Mouse (Mus musculus) hindbrain, embryonic 16.5 days (tissue): ENCODE results near the gene Armc8. TPM values are rescaled to one million over a fixed set of nuclear protein-coding genes. Genes with fewer than 3 reads are reported as not detected.

Source experiments
- ATAC-seq: fragments of 200-750 bp; cut with Nextera tagmentation; 2 replicates; pipeline ENCODE4 v1.8.0; 2017; ENCODE audit warnings: moderate TSS enrichment, moderate library complexity
- H3K27ac ChIP-seq: fragments of 300-500 bp; sonication (generic); 2 replicates; pipeline ENCODE4 v1.5.1; 2014; ENCODE audit warnings: low read depth, mild to moderate bottlenecking, control low read depth, low read length, moderate library complexity
- H3K27me3 ChIP-seq: fragments of 300-500 bp; sonication (generic); replicated peaks from 2 replicates; pipeline ENCODE4 v1.6.1; 2014; ENCODE audit warnings: low read length; ENCODE audit not compliant: control insufficient read depth, insufficient read depth
- H3K36me3 ChIP-seq: fragments of 300-500 bp; sonication (generic); 2 replicates; pipeline ENCODE4 v1.6.1; 2014; ENCODE audit warnings: mild to moderate bottlenecking, low read length, moderate library complexity, mixed read lengths; ENCODE audit not compliant: control insufficient read depth, insufficient read depth
- H3K4me1 ChIP-seq: fragments of 300-500 bp; sonication (generic); 2 replicates; pipeline ENCODE4 v1.6.1; 2014; ENCODE audit warnings: low read depth, low read length; ENCODE audit not compliant: control insufficient read depth, insufficient read depth
- H3K4me2 ChIP-seq: fragments of 300-500 bp; sonication (generic); 2 replicates; pipeline ENCODE4 v1.6.1; 2014; ENCODE audit warnings: mild to moderate bottlenecking, low read length, control low read depth, moderate library complexity
- H3K4me3 ChIP-seq: fragments of 300-500 bp; sonication (generic); 2 replicates; pipeline ENCODE4 v1.5.1; 2014; ENCODE audit warnings: mild to moderate bottlenecking, low read length, control low read depth, moderate library complexity
- H3K9ac ChIP-seq: fragments of 300-500 bp; sonication (generic); 2 replicates; pipeline ENCODE4 v1.6.1; 2014; ENCODE audit warnings: low read depth, mild to moderate bottlenecking, control low read depth, low read length, moderate library complexity
- H3K9me3 ChIP-seq: fragments of 300-500 bp; sonication (generic); 2 replicates; pipeline ENCODE4 v1.6.1; 2014; ENCODE audit warnings: mild to moderate bottlenecking, low read length, moderate library complexity; ENCODE audit not compliant: control insufficient read depth
- WGBS: fragments of 180-500 bp; shearing (Covaris S2); extraction: QIAGEN DNeasy Blood & Tissue Kit; methylation state at CpG from one replicate; pipeline ENCODE4 v1.1.7; 2014; 5-methylcytosine and 5-hydroxymethylcytosine counted together
- polyA plus RNA-seq: library from polyadenylated mRNA; unstranded; fragments of >200 nt; fragmentation: Nextera tagmentation; extraction: Ambion mirVana; gene quantifications from 2 replicates; pipeline ENCODE4 v1.2.1, GENCODE M21; 2015

Gene Armc8
- polyA plus RNA-seq, 1 experiment from 2014 or later, result 78.0 TPM

DNA sequence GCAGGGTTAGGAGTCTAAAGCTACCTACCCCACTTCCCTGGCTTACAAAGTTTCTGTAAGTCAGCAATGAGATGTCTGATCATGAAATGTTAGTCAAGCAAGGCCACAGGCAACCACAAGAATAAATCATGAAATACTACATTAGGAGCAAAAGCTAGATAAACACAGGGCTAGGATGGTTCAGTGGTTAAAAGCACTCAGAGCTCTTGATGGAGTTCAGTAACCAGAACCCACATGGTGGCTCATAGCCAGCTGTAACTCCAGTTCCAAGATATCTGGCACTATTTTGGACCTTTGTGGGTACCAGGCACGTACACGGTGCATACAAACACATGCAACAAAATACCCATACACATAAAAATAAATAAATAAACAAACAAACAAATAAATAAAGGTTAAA is 15.7 kb downstream of the Armc8 start:
- H3K4me3 ChIP-seq, result no peak overlapping the region
- H3K4me1 ChIP-seq, result no peaks in the 10 kb centered on the region
- ATAC-seq, result no peak
- no peak overlapping the region for H3K4me2 ChIP-seq
- no peaks in the 10 kb centered on the region for H3K36me3 ChIP-seq
- H3K9ac ChIP-seq, result no peak overlapping the region
- WGBS, result 84% methylated on average over 2 of the region's 2 CpGs
- H3K9me3 ChIP-seq, result no peaks in the 10 kb centered on the region
- H3K27ac ChIP-seq, result no peak overlapping the region
- H3K27me3 ChIP-seq, result no peaks in the 10 kb centered on the region

DNA sequence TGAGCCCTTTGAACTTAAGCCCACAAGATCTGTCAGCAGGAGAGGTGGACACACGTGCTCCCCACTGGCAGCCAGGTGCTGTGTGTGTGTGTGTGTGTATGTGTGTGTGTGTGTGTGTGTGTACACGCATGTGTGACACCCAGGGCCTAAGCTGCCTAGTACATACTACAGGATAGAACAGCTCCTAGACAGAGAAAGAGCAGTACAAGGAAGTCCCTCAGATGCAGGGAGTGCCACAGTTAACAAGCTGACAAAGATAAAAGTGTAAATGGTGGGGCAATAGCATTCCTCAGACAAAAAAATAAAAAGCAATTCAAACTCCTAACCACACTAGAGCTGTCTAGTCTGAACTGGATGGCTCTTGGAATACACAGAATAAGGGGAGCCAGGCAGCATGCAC is 16.6 kb downstream of the Armc8 start:
- H3K4me1 ChIP-seq, result no peaks in the 10 kb centered on the region
- no peak overlapping the region for H3K4me2 ChIP-seq
- no peak overlapping the region for H3K27ac ChIP-seq
- WGBS, result 84% methylated on average over 2 of the region's 2 CpGs
- ATAC-seq, result no peak
- no peaks in the 10 kb centered on the region for H3K36me3 ChIP-seq
- H3K4me3 ChIP-seq, result no peak overlapping the region
- H3K27me3 ChIP-seq, result no peaks in the 10 kb centered on the region
- no peak overlapping the region for H3K9ac ChIP-seq
- H3K9me3 ChIP-seq, result no peaks in the 10 kb centered on the region

DNA sequence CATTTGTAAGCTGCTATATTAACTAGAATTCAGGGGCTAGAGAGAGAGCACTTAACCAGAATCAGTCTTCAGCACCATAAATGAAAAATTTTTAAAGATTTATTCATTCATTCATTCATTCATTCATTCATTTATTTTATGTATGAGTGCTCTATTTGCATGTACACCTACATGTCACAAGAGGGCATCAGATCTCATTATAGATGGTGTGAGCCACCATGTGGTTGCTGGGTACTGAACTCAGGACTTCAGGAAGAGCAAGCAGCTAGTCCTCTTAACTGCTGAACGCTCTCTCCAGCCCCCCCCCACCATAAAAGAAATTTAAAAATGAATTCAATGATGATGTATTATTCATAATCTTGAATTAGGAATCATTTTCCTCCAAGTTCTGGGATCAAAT is 22.4 kb downstream of the Armc8 start:
- Histone ChIP-seq H3K9me3 (no peaks in the 10 kb centered on the region), H3K9ac (no peak overlapping the region), H3K4me2 (no peak overlapping the region), H3K36me3 (no peaks in the 10 kb centered on the region), H3K4me3 (no peak overlapping the region), H3K27ac (no peak overlapping the region), H3K4me1 (no peaks in the 10 kb centered on the region), H3K27me3 (no peaks in the 10 kb centered on the region)
- WGBS, result 89% methylated on average over 1 of the region's 1 CpGs
- no peak for ATAC-seq

DNA sequence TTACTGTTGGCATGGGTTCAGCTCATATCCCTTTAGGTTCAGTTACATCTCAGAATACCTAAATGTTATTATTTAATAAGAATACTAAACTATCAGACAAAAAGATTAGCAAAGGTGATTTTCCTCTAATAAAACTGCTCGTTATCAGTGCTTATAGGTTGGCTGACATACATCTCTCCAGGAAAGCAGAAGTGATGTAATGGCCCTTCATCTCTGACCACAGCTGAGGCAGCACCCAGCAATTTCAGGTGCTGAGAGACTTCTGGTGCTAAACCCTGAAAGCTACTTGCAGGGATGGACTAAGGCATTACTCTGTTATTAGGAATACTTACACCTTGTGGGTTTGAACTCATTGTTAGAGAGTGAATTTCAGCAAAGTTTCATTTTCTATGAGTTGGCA is 36.8 kb downstream of the Armc8 start:
- no peaks in the 10 kb centered on the region for H3K9me3 ChIP-seq
- no peak overlapping the region for H3K9ac ChIP-seq
- no peak overlapping the region for H3K4me2 ChIP-seq
- H3K27me3 ChIP-seq, result no peaks in the 10 kb centered on the region
- ATAC-seq, result no peak
- no peaks in the 10 kb centered on the region for H3K4me1 ChIP-seq
- H3K36me3 ChIP-seq, result peaks cover 29% of the 10 kb centered on the region
- WGBS, result 94% methylated on average over 1 of the region's 1 CpGs
- H3K4me3 ChIP-seq, result no peak overlapping the region
- H3K27ac ChIP-seq, result no peak overlapping the region

DNA sequence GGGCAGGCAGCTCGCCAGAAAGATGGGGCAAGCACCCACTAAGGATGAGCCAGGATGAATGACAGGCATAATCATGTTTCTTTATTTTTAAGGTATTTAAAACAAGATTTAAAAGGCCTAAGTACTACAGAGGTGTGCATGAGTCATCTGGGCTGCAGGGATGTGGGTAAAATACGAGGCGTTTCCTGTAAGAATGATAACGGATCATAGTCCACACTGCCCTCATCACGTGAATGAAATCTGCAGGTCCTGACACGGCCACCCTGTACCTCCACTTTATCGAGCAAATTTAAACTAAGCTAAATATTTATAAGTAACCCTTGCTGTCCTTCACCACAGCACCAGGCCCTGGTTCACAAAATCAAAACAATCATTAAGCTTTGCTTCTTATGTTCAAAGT is 62.8 kb downstream of the Armc8 start:
- Histone ChIP-seq H3K27ac (no peak overlapping the region), H3K4me3 (no peak overlapping the region), H3K36me3 (peaks cover 11% of the 10 kb centered on the region), H3K4me1 (no peaks in the 10 kb centered on the region), H3K9me3 (no peaks in the 10 kb centered on the region), H3K4me2 (no peak overlapping the region), H3K9ac (no peak overlapping the region), H3K27me3 (no peaks in the 10 kb centered on the region)
- WGBS, result 91% methylated on average over 7 of the region's 7 CpGs
- no peak for ATAC-seq

DNA sequence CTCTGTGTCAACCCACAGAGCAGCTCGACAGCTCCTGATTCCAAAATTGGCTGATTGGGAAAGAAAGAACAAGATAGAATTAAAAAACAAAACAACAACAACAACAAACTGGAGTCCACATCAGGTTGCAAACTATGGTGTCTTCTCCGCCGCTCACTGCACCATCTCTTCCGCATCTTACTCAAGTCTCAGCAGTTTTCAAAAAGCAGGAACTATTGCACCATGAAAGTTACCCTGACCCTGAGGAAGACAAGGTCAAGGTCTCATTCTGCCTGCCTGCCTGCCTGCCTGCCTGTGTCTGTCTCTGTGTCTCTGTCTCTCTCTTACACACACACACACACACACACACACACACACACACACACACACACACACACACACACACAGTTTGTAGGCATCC is 69.4 kb downstream of the Armc8 start:
- WGBS, result 93% methylated on average over 4 of the region's 4 CpGs
- no peak overlapping the region for H3K9ac ChIP-seq
- no peaks in the 10 kb centered on the region for H3K4me1 ChIP-seq
- no peak overlapping the region for H3K27ac ChIP-seq
- H3K27me3 ChIP-seq, result no peaks in the 10 kb centered on the region
- H3K36me3 ChIP-seq, result peaks cover 25% of the 10 kb centered on the region
- ATAC-seq, result no peak
- H3K9me3 ChIP-seq, result no peaks in the 10 kb centered on the region
- no peak overlapping the region for H3K4me2 ChIP-seq
- no peak overlapping the region for H3K4me3 ChIP-seq

DNA sequence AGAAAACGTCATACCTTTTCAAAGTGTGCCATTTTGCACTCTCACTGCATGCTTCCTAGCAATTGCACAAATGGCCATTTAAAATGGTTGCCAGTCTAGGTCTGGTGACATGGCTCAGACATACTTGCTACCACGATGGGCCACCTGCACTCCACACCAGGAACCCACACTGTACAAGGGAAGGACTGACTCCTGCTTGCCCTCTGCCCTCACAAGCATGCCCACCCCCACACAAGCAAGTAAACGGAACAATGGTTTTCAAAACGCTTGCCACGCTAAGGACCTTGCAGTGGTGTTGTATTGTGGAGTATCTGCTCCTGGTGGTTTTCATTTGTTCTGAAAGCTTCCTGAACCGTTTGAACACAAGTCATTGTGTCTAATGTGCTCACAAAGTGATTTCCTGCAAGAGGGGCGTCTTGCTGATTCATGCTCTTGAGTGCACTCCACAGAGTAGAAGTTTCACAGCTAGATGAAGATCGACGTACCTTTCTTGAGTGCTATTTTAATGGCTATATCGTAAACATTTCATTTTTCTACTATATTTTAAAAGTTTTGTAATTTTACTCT is 76.0 kb downstream of the Armc8 start:
- Histone ChIP-seq H3K27me3 (no peaks in the 10 kb centered on the region), H3K9ac (no peak overlapping the region), H3K4me2 (no peak overlapping the region), H3K27ac (no peak overlapping the region), H3K9me3 (no peaks in the 10 kb centered on the region), H3K4me3 (no peak overlapping the region), H3K4me1 (no peaks in the 10 kb centered on the region), H3K36me3 (peaks cover 25% of the 10 kb centered on the region)
- ATAC-seq, result no peak
- WGBS, result 70% methylated on average over 10 of the region's 10 CpGs

DNA sequence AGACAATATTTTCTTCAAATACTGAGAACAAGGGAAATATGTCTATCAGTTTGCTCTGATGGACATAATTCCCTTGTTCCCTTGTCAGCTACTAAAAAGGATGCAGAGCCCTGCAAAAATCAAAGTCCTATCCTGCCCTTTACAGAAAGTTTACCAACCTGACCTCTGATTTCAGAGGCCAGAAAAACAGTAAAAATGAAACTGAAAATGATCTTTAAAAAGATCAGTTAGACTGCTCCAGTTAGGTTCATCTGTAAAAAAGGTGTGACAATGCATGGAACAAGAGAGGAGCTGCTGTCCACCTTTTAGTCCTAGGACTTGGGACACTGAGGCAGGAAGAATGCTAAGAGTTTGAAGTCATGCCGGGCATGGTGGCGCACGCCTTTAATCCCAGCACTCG is 77.6 kb downstream of the Armc8 start:
- no peak for ATAC-seq
- WGBS, result 99% methylated on average over 4 of the region's 4 CpGs
- no peak overlapping the region for H3K9ac ChIP-seq

DNA sequence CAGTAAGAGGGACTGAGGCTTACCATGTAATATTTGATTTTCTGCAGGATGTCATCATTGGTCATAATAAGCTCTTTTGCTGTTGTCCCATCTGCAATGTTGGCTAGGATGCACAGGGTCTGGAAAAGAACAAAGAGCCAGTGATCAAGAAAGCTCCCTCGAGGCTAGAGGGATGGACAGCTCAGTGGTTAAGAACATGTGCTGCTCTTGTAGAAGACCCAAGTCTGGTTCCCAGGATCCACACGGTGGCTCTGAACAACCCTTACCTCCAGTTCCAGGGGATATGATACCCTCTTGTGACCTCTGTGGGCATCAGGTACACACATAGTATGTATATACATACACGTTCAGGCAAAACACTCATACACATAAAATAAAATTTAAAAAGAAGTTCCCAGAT is 80.9 kb downstream of the Armc8 start:
- H3K27me3 ChIP-seq, result no peaks in the 10 kb centered on the region
- no peak overlapping the region for H3K4me2 ChIP-seq
- H3K36me3 ChIP-seq, result peaks cover 8% of the 10 kb centered on the region
- no peak overlapping the region for H3K9ac ChIP-seq
- no peaks in the 10 kb centered on the region for H3K9me3 ChIP-seq
- 90% methylated on average over 3 of the region's 3 CpGs for WGBS
- H3K4me3 ChIP-seq, result no peak overlapping the region
- ATAC-seq, result no peak
- no peak overlapping the region for H3K27ac ChIP-seq
- H3K4me1 ChIP-seq, result no peaks in the 10 kb centered on the region

More for the DNA sequence above, 77.6 kb downstream of the Armc8 start:
- no peak overlapping the region for H3K27ac ChIP-seq
- H3K4me1 ChIP-seq, result no peaks in the 10 kb centered on the region
- H3K4me2 ChIP-seq, result no peak overlapping the region
- H3K36me3 ChIP-seq, result peaks cover 23% of the 10 kb centered on the region
- no peaks in the 10 kb centered on the region for H3K9me3 ChIP-seq
- H3K27me3 ChIP-seq, result no peaks in the 10 kb centered on the region
- H3K4me3 ChIP-seq, result no peak overlapping the region

DNA sequence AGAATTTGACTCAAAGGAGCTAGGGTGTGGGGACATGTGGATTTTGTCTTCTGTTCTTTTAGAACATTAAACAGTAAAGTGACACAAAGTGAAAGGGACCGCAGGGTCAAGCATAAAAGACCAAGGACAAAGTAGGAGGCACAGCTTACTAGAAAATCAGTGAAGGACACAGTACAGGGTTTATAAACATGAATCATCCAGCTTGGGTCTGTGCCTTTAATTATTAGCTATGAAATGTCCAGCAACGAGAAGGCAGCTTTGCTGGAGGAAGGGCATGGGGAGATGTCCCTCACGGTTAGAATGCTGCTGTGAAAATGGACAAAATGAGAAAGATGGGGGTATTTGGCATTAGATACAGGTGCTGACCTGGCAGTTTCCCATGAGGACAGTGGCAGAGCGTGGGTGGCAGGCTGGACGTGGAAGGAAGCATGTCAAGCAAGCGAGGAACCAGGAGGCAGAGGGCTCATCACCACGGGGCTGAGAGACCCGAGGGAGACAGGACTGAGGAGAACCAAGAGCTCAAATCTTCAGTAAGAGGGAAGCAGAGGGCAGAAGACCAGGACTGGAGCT is 81.5 kb downstream of the Armc8 start:
- H3K4me2 ChIP-seq, result no peak overlapping the region
- no peaks in the 10 kb centered on the region for H3K27me3 ChIP-seq
- no peaks in the 10 kb centered on the region for H3K4me1 ChIP-seq
- no peak overlapping the region for H3K27ac ChIP-seq
- H3K9ac ChIP-seq, result no peak overlapping the region
- WGBS, result 89% methylated on average over 8 of the region's 8 CpGs
- H3K36me3 ChIP-seq, result peaks cover 8% of the 10 kb centered on the region
- no peaks in the 10 kb centered on the region for H3K9me3 ChIP-seq
- no peak for ATAC-seq
- no peak overlapping the region for H3K4me3 ChIP-seq
